Mouse (Mus musculus) lung, embryonic 14.5 days (tissue): ENCODE measurements at regions not wholly inside any gene's neighbourhood (a gene's known extent, or its start where the extent isn't known, plus 50 kb on each side); places are given as distances from the start of the nearest gene placed in this dataset.

Experiments
- ATAC-seq: fragments of 200-750 bp; cut with Nextera tagmentation; 2 replicates; pipeline ENCODE4 v1.8.0; 2017; ENCODE audit warnings: mild to moderate bottlenecking, moderate TSS enrichment, moderate library complexity; ENCODE audit not compliant: insufficient read depth
- DNase-seq: peaks from one replicate; pipeline ENCODE4 v3.0.0-alpha.2; 2015
- H3K27ac ChIP-seq: fragments of 300-500 bp; sonication (generic); 2 replicates; pipeline ENCODE4 v1.5.1; 2014; ENCODE audit warnings: low read depth, mild to moderate bottlenecking, moderate library complexity
- H3K27me3 ChIP-seq: fragments of 300-500 bp; sonication (generic); 2 replicates; pipeline ENCODE4 v1.6.1; 2014; ENCODE audit warnings: low read length, control low read depth; ENCODE audit not compliant: insufficient read depth
- H3K36me3 ChIP-seq: fragments of 300-500 bp; sonication (generic); 2 replicates; pipeline ENCODE4 v1.6.1; 2014; ENCODE audit warnings: control low read depth; ENCODE audit not compliant: insufficient read depth
- H3K4me1 ChIP-seq: fragments of 300-500 bp; sonication (generic); 2 replicates; pipeline ENCODE4 v1.6.1; 2014; ENCODE audit warnings: antibody characterized with exemption, control low read depth; ENCODE audit not compliant: insufficient read depth
- H3K4me2 ChIP-seq: fragments of 300-500 bp; sonication (generic); 2 replicates; pipeline ENCODE4 v1.6.1; 2014; ENCODE audit warnings: mild to moderate bottlenecking
- H3K4me3 ChIP-seq: fragments of 300-500 bp; sonication (generic); 2 replicates; pipeline ENCODE4 v1.5.1; 2014; ENCODE audit warnings: low read depth, low read length
- H3K9ac ChIP-seq: fragments of 300-500 bp; sonication (generic); 2 replicates; pipeline ENCODE4 v1.6.1; 2014
- H3K9me3 ChIP-seq: fragments of 300-500 bp; sonication (generic); 2 replicates; pipeline ENCODE4 v1.6.1; 2016; ENCODE audit warnings: low read depth, low read length, control low read depth
- CTCF ChIP-seq: IDR thresholded peaks from 2 replicates; pipeline ENCODE4 v1.5.1; 2016; ENCODE audit warnings: antibody characterized with exemption, low read depth
- WGBS: fragments of 180-500 bp; shearing (Covaris S2); extraction: QIAGEN DNeasy Blood & Tissue Kit; methylation state at CpG from one replicate; pipeline ENCODE4 v1.1.7; 2014; 5-methylcytosine and 5-hydroxymethylcytosine counted together

DNA sequence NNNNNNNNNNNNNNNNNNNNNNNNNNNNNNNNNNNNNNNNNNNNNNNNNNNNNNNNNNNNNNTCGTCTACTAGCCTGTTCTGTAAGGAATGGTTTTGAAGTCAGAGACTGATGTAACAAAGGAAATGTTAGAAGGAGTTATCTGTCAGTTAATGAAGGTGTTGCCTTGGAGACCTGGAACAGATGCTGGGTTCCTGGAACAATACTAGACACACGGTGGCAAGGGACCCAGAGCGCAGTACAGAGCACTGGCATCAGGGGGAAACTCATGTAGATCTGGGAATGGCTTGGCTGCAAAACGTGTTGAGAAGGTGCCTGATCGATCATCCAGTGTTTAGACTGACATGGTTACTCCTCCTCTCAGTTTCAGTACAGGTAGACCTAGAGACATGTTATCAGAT is 493.6 kb upstream of the Arid1b start:
- H3K9me3 ChIP-seq = no peaks in the 10 kb centered on the region
- no peak overlapping the region for H3K27ac ChIP-seq
- H3K4me2 ChIP-seq = no peak overlapping the region
- no peak overlapping the region for H3K9ac ChIP-seq
- no peaks in the 10 kb centered on the region for H3K4me1 ChIP-seq
- no peaks in the 10 kb centered on the region for H3K27me3 ChIP-seq
- no peak overlapping the region for H3K4me3 ChIP-seq
- no peak for TF ChIP-seq CTCF
- H3K36me3 ChIP-seq = no peaks in the 10 kb centered on the region
- no peak for ATAC-seq
- no peak for DNase-seq
- 73% methylated on average over 5 of the region's 5 CpGs for WGBS

DNA sequence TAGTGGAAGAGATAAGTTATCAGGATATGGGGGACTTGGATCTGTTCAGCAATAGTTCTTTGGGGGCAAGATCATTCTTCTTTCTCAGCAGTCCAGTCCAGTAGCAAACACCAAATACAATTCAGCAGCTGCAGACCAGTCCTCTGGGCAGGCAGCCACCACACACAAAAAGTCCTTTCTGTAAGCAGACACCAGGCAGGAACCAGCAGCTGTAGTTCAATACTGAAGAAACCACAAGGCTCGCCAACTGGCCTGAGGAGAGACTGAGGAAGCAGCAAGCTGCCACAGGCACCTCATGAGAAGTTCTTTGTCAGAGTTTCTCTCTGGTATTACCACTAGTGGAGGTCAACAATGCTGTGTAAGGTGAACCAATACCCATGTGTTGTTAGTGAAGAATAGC is 493.1 kb upstream of the Arid1b start:
- no peak overlapping the region for H3K4me3 ChIP-seq
- WGBS = 83% methylated on average over 1 of the region's 1 CpGs
- H3K4me1 ChIP-seq = no peaks in the 10 kb centered on the region
- no peaks in the 10 kb centered on the region for H3K9me3 ChIP-seq
- H3K27me3 ChIP-seq = no peaks in the 10 kb centered on the region
- ATAC-seq (no peak), DNase-seq (peak; percentile 32)
- H3K9ac ChIP-seq = no peak overlapping the region
- H3K36me3 ChIP-seq = no peaks in the 10 kb centered on the region
- TF ChIP-seq CTCF = no peak
- no peak overlapping the region for H3K27ac ChIP-seq
- H3K4me2 ChIP-seq = no peak overlapping the region

DNA sequence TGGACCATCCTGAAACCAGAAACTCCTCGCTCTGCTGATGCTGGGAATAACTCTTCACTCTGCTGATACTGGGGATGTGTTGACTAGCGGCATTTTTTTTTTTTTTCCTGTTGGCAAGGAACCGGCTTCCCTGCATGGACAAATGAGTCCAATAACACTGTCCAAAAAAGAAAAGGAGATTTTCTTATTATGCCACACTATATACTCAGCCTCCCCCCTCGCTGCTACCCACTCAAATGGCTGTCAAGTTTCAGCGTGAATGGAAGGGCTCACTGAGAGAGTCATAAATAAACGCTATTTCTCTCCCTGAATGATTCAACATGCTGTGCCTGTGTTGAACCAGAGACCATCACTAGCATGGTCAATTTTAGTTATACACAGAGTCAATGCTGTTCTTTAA is 489.2 kb upstream of the Arid1b start:
- no peak for TF ChIP-seq CTCF
- Histone ChIP-seq H3K27me3 (no peaks in the 10 kb centered on the region), H3K9me3 (no peaks in the 10 kb centered on the region), H3K27ac (no peak overlapping the region), H3K9ac (no peak overlapping the region), H3K4me2 (no peak overlapping the region), H3K4me1 (no peaks in the 10 kb centered on the region), H3K36me3 (no peaks in the 10 kb centered on the region), H3K4me3 (no peak overlapping the region)
- ATAC-seq (no peak), DNase-seq (no peak)
- 51% methylated on average over 6 of the region's 6 CpGs for WGBS

DNA sequence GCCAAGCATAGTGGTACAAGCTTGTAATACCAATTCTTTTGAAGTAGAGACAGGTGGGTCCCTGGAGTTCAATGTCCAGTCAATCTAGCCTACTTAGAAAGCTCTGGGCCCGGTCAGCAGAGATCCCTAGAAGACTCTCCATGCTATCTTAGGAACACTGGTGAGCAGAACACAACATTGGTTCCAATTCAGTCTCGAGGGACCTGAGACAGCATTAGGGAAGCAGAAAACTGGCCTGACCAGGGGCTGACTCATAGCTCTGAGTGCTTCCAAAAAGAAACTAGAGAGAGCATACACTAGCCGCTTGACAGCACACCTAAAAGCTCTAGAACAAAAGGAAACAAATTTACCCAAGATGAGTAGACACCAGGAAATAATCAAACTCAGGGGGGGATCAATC is 484.6 kb upstream of the Arid1b start:
- no peak overlapping the region for H3K9ac ChIP-seq
- H3K36me3 ChIP-seq = no peaks in the 10 kb centered on the region
- H3K9me3 ChIP-seq = no peaks in the 10 kb centered on the region
- no peak for DNase-seq
- no peaks in the 10 kb centered on the region for H3K27me3 ChIP-seq
- no peaks in the 10 kb centered on the region for H3K4me1 ChIP-seq
- no peak overlapping the region for H3K27ac ChIP-seq
- TF ChIP-seq CTCF = no peak
- H3K4me3 ChIP-seq = no peak overlapping the region
- 68% methylated on average over 3 of the region's 3 CpGs for WGBS
- no peak overlapping the region for H3K4me2 ChIP-seq
- no peak for ATAC-seq

DNA sequence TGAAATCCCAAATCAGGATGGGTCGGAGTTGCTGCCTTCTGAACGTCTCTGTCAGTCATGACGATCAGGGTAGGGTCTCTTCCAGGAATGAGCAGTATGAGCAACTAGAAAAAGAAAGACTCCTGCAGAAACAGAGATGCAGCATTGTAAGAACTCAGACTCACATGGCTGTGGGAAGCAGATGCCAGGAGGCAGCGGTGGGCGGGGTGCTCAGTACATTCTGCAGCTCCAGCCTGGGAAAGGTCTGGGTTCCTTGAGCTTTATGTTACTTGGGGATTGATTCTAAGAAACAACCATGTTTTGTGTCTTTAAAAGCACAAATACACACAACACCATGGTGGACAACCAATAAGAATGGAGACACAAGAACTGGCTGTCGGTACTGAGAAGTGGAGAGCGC is 478.0 kb upstream of the Arid1b start:
- 81% methylated on average over 7 of the region's 7 CpGs for WGBS
- H3K27me3 ChIP-seq = no peaks in the 10 kb centered on the region
- H3K4me3 ChIP-seq = no peak overlapping the region
- no peak overlapping the region for H3K9ac ChIP-seq
- no peaks in the 10 kb centered on the region for H3K9me3 ChIP-seq
- H3K4me2 ChIP-seq = no peak overlapping the region
- no peak overlapping the region for H3K27ac ChIP-seq
- no peak for DNase-seq
- TF ChIP-seq CTCF = no peak
- no peaks in the 10 kb centered on the region for H3K36me3 ChIP-seq
- no peaks in the 10 kb centered on the region for H3K4me1 ChIP-seq
- no peak for ATAC-seq

DNA sequence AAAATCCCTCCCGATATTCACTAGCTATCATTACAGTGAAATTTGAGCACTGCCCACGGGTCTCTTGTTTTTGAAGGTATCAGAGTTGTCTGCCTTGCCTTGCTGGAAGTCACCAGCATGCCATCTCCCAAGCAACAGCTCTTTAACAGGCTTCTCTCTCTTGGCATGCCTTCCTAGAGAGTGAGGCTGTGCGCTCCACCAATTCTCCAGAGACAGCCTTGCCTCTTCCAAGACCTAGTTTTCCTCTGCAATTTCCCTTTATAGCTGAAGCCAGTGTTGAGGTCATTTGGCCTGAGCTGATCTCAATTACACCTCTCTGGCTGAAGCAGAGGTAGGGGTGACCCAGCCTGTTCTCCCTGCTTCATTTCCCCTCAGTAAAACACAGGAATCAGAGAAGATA is 477.3 kb upstream of the Arid1b start:
- Histone ChIP-seq H3K9ac (no peak overlapping the region), H3K4me1 (no peaks in the 10 kb centered on the region), H3K27me3 (no peaks in the 10 kb centered on the region), H3K4me3 (no peak overlapping the region), H3K27ac (no peak overlapping the region), H3K9me3 (no peaks in the 10 kb centered on the region), H3K4me2 (no peak overlapping the region), H3K36me3 (no peaks in the 10 kb centered on the region)
- TF ChIP-seq CTCF = no peak
- DNase-seq = no peak
- whole genome bisulfite sequencing = 62% methylated on average over 3 of the region's 3 CpGs
- ATAC-seq = no peak

DNA sequence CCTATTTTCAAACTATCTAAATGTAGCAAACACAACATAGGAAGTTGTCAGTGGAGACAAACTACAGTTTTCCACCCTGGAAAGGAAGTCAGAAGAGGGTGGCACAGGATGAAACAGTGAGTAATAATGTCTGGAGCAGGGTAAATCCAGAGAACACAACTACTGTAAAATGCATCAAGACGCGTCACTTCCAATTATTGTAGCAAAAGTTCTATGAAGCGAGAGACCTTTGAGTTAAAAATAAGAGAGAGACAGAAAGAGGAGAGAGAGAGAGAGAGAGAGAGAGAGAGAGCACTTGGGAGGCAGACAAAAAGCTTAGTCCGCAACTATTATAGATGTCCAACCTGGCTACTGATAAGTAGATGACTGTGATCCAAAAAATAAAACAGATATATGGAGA is 473.1 kb upstream of the Arid1b start:
- no peak overlapping the region for H3K9ac ChIP-seq
- no peaks in the 10 kb centered on the region for H3K4me1 ChIP-seq
- H3K27ac ChIP-seq = no peak overlapping the region
- no peaks in the 10 kb centered on the region for H3K9me3 ChIP-seq
- H3K4me2 ChIP-seq = no peak overlapping the region
- no peak for TF ChIP-seq CTCF
- no peak overlapping the region for H3K4me3 ChIP-seq
- 85% methylated on average over 4 of the region's 4 CpGs for WGBS
- H3K27me3 ChIP-seq = no peaks in the 10 kb centered on the region
- no peaks in the 10 kb centered on the region for H3K36me3 ChIP-seq
- no peak for DNase-seq
- no peak for ATAC-seq

DNA sequence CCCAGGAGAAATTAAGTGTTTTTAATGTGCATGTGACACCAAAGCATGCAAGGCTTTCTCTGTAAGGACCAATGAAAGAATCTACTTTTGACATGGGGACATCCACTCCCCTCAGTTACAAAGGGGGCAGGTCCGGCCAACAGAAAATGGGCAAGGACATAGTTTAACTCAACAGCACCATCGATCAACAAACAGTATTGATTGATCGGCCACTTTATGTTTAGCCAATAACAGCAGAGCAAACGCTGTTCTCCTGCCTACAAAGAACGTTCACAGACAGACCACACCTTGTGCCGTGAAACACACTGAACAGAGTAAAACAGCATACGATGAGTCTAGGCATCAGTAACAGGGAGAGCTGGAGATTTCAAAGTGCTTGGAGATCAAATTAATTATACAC is 467.7 kb upstream of the Arid1b start:
- 58% methylated on average over 7 of the region's 7 CpGs for WGBS

More for the DNA sequence above, 467.7 kb upstream of the Arid1b start:
- Histone ChIP-seq H3K9me3 (no peaks in the 10 kb centered on the region), H3K36me3 (no peaks in the 10 kb centered on the region), H3K27me3 (no peaks in the 10 kb centered on the region), H3K4me1 (no peaks in the 10 kb centered on the region), H3K4me2 (no peak overlapping the region), H3K4me3 (no peak overlapping the region), H3K9ac (no peak overlapping the region), H3K27ac (no peak overlapping the region)
- DNase-seq (no peak), ATAC-seq (no peak)
- no peak for TF ChIP-seq CTCF
